Mouse (Mus musculus): ENCODE results near the gene Vmn1r155. TPM values are rescaled to one million over a fixed set of nuclear protein-coding genes. Genes with fewer than 3 reads are reported as not detected.
"Not testable (repeated sequence)": the region's sequence is repeated elsewhere in the genome, so short reads cannot be mapped to it uniquely, and the experiment has no call there.

Gene Vmn1r155
- polyA plus RNA-seq (2015; fragmentation: Nextera tagmentation; extraction: Ambion mirVana), result not detected in 2 replicates

DNA sequence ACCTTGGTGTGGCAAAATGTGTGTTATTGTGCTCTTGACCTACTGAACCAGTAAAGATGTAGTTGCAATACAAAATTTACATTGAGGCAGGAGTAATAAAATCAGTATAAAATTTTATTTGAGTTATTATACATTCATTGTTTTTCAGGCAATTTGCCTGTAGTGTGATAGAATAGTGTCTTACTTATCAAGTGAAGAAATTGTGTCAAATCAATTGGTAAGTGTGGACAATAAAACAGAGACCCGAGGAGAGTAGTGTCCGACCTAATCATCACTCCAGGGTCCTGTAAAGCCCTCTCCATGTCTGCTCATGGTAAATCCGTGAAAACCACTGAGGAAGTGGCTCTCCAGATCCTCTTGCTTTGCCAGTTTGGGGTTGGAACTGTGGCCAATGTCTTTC lies at the start of gene Vmn1r155:
Gene Vmn1r155, plus strand, starts transcription at position 301 of the 400 bp plus-strand sequence.
- not testable (repeated sequence) for H3K27ac ChIP-seq; H3K27me3 ChIP-seq; H3K9me3 ChIP-seq (replicated peaks); H3K4me2 ChIP-seq; H3K4me3 ChIP-seq; H3K4me1 ChIP-seq (replicated peaks); ATAC-seq (replicated peaks; ENCODE audit: insufficient number of reproducible peaks, insufficient read depth, low FRiP score, low read depth); H3K36me3 ChIP-seq; H3K9ac ChIP-seq
- WGBS, result no CpG with 5 or more reads among the region's 3 CpGs

DNA sequence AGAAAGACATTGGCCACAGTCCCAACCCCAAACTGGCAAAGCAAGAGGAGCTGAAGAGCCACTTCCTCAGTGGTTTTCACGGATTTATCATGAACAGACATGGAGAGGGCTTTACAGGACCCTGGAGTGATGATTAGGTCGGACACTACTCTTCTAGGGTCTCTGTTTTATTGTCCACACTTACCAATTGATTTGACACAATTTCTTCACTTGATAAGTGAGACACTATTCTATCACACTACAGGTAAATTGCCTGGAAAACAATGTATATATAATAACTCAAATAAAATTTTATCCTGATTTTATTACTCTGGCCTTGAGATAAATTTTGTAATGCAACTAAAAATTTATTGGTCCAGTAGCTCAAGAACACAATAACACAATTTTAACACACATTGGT lies 34.4 kb downstream of the Vmn1r155 start, which contains the start of gene Gm8693:
Gene Gm8693, minus strand, starts transcription at position 101 of the 400 bp plus-strand sequence.
- not testable (repeated sequence) for H3K27me3 ChIP-seq; H3K9ac ChIP-seq; H3K36me3 ChIP-seq; H3K4me3 ChIP-seq; ATAC-seq (replicated peaks; ENCODE audit: insufficient number of reproducible peaks, insufficient read depth, low FRiP score, low read depth); H3K4me2 ChIP-seq; H3K27ac ChIP-seq; H3K9me3 ChIP-seq (replicated peaks); H3K4me1 ChIP-seq (replicated peaks)
- WGBS, result no CpG with 5 or more reads among the region's 2 CpGs

Other genes starting within 250 kb of the Vmn1r155 start
- not detected in 2 replicates for gene Vmn1r148, start 244.4 kb upstream of the Vmn1r155 start, polyA plus RNA-seq (2015; fragmentation: Nextera tagmentation; extraction: Ambion mirVana)
- gene Vmn1r149, start 219.8 kb upstream of the Vmn1r155 start, polyA plus RNA-seq (2015; fragmentation: Nextera tagmentation; extraction: Ambion mirVana), result not detected in 2 replicates
- not detected in 2 replicates for gene Gm10665, start 193.9 kb upstream of the Vmn1r155 start, polyA plus RNA-seq (2015; fragmentation: Nextera tagmentation; extraction: Ambion mirVana)
- not detected in 2 replicates for gene Vmn1r151, start 158.3 kb upstream of the Vmn1r155 start, polyA plus RNA-seq (2015; fragmentation: Nextera tagmentation; extraction: Ambion mirVana)
- gene Vmn1r152, start 135.1 kb upstream of the Vmn1r155 start, polyA plus RNA-seq (2015; fragmentation: Nextera tagmentation; extraction: Ambion mirVana), result not detected in 2 replicates
- gene Gm8677, start 123.1 kb upstream of the Vmn1r155 start, polyA plus RNA-seq (2015; fragmentation: Nextera tagmentation; extraction: Ambion mirVana), result not detected in 2 replicates
- not detected in 2 replicates for gene Gm4201, start 92.7 kb upstream of the Vmn1r155 start, polyA plus RNA-seq (2015; fragmentation: Nextera tagmentation; extraction: Ambion mirVana)
- gene Gm4565, start 69.9 kb upstream of the Vmn1r155 start, polyA plus RNA-seq (2015; fragmentation: Nextera tagmentation; extraction: Ambion mirVana), result not detected in 2 replicates
- not detected in 2 replicates for gene Gm8693, start 34.3 kb downstream of the Vmn1r155 start, polyA plus RNA-seq (2015; fragmentation: Nextera tagmentation; extraction: Ambion mirVana)
- not detected in 2 replicates for gene Gm4567, start 61.7 kb downstream of the Vmn1r155 start, polyA plus RNA-seq (2015; fragmentation: Nextera tagmentation; extraction: Ambion mirVana)
- gene Vmn1r157, start 103.7 kb downstream of the Vmn1r155 start, polyA plus RNA-seq (2015; fragmentation: Nextera tagmentation; extraction: Ambion mirVana), result not detected in 2 replicates
- not detected in 2 replicates for gene Vmn1r158, start 132.8 kb downstream of the Vmn1r155 start, polyA plus RNA-seq (2015; fragmentation: Nextera tagmentation; extraction: Ambion mirVana)
- not detected in 2 replicates for gene Vmn1r159, start 185.6 kb downstream of the Vmn1r155 start, polyA plus RNA-seq (2015; fragmentation: Nextera tagmentation; extraction: Ambion mirVana)
- gene Vmn1r160, start 213.2 kb downstream of the Vmn1r155 start, polyA plus RNA-seq (2015; fragmentation: Nextera tagmentation; extraction: Ambion mirVana), result not detected in 2 replicates